Mouse (Mus musculus) left cerebral cortex, postnatal 4 days (tissue): ENCODE results near the gene St6galnac4. TPM values are rescaled to one million over a fixed set of nuclear protein-coding genes. Genes with fewer than 3 reads are reported as not detected.

Source experiments
- DNase-seq: peaks from one replicate; pipeline ENCODE4 v3.0.0-alpha.2; 2022
- intact Hi-C: fragments of 180-260 bp; cut with DNase I; formaldehyde crosslinking; loops from one replicate; pipeline ENCODE4 v1.15.1; 2025
- total RNA-seq, 2 experiments: library from RNA; stranded (reverse); gene quantifications; 2 replicates each; pipeline ENCODE4 v1.2.3; 2021

Gene St6galnac4
- total RNA-seq, 2 experiments from 2014 or later, result 35.7 to 38.4 TPM

GRCm38 (mm10) chr2:32625212-32625872 lies 38.4 kb downstream of the St6galnac4 start:
- DNase-seq, result peak; percentile 76
- intact Hi-C loops, result no loop called here

DNA sequence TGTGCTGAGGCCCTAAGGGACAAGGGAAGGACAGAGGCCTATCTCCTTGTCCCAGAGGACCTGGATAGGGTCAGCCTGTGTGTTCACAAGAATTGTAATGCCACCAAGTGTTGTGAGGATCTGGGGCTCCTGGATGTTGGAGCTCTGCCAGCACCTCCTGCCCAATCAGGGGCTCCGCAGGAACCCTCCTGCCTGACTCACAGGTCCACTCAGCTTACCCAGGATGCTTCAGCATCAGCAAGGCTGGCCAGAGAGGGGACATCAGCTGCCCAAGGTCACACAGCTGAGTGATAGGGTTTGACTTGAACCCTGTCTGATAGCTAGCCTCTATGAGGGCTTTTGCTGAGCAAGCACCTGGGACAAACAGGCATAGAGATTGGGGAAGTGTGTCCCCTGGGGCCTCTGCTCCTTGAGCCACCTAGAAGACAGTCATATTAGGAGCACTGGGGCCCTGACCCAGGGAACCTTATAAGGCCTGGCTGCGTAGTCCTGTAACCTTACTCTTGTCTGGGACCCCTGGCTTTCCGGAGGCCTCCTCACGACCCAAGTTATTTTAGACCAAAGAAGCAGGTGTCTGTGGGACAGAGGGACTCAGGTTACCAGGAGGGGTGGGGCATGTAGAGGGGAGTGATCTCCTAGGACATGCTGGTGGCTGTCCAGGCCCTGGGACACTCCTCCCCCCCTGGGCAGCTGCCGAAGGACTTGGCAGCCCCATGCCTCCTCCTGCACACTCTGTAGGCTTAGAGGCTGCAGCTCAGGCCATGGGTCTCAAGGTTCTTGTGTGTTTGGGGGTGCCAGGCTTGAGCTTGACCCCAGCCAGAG lies 39.2 kb downstream of the St6galnac4 start:
- no peak for DNase-seq

DNA sequence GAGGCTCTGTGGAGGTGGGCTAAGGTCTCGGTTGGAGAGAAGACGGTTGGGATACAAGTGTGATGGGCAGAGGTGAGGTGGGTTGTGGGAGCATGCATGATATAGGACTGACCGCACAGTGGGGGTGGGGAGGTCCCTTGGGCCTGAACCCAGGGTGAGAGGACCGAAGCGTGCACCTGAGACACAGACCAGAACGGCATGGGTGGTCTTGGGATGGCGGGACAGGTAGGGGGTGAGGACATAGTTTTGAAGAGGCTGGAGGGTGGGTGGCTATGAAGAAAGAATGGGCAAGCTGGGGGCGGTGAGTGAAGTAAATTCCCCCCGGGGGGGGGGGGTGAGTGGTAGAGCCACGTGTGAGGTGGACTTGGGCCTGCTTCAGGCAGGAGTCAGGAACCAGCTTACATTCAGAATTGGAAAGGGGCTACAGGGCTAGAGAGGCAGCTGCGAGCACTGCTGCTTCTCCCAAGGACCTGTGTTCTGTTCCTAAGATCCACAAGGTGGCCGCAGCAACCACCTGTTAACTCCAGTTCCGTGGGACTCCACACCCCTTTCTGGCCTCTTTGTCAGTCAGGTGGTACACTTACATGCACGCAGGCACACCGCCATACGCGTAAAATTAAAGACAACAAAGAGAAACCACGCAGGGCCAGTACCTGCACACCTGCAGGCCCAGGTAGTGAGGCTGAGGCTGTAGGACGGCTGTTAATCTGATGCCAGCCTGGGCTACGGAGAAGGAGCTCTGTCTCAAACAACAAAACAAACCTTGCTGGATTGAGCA lies 40.6 kb downstream of the St6galnac4 start:
- intact Hi-C loops, result no loop called here

More for the DNA sequence above, 39.2 kb downstream of the St6galnac4 start:
- intact Hi-C loops, result no loop called here

DNA sequence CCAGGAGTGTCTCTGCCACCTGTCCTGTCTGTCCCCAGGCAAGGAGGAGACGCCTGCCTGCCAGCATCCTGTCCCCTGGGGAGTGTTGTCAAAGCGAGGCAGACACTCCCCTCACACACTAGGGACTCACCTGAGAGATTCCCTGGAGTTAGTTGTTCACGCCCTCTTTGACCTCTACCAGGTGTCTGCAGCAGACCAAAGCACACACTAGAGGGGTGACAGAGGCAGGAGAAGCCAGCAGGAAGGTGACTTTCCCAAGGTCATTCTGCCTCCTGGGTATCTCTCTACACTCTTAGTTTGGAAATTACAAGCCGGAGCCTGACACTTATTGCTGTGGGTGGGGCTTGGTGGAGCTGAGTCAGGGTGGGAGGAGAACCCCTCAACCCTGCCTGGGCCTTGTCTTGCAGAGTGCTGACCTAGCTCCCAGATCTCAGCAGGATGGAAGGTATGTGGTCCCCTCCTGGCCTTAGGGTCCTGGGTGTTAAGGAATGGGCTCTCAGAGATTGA lies 41.2 kb downstream of the St6galnac4 start:
- intact Hi-C loops, result no loop called here
- DNase-seq, result no peak

More for the DNA sequence above, 40.6 kb downstream of the St6galnac4 start:
- DNase-seq, result no peak

- intact Hi-C loops, result no loop called here
- peak; percentile 92 for DNase-seq
These were observed 41.8 kb downstream of the St6galnac4 start for GRCm38 (mm10) chr2:32628729-32629128.

- intact Hi-C loops, result no loop called here
- DNase-seq, result peak; percentile 80
These were observed 42.5 kb downstream of the St6galnac4 start for GRCm38 (mm10) chr2:32629276-32629976.

GRCm38 (mm10) chr2:32630036-32630435 lies 43.1 kb downstream of the St6galnac4 start:
- DNase-seq, result no peak
- intact Hi-C loops, result loop anchor here (5.0 kb wide), 1 partner anchor 57 kb away; no protein-coding TSS in a partner anchor

DNA sequence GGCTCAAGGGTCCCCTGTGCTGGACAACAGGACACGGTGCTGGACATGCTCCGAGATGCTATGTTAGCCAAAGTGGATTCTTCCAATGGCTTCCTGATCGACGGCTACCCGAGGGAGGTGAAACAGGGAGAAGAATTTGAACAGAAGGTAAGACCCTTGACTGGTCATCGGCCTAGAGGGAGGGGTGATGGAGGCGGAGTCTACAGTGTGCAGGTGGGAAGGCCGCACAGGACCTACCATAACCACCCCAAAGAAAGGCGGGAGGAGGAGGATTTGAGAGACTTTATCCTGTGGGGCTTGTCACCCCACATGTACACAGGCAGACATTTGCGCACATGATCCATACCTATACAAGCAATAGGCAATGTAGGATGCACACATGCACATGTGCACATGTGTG lies 44.2 kb downstream of the St6galnac4 start:
- no peak for DNase-seq
- intact Hi-C loops, result loop anchor here (5.0 kb wide), 1 partner anchor 56 kb away; no protein-coding TSS in a partner anchor

- intact Hi-C loops, result loop anchor here (5.0 kb wide), 1 partner anchor 55 kb away; no protein-coding TSS in a partner anchor
- peak; percentile 83 for DNase-seq
These were observed 45.0 kb downstream of the St6galnac4 start for GRCm38 (mm10) chr2:32631737-32632394.

DNA sequence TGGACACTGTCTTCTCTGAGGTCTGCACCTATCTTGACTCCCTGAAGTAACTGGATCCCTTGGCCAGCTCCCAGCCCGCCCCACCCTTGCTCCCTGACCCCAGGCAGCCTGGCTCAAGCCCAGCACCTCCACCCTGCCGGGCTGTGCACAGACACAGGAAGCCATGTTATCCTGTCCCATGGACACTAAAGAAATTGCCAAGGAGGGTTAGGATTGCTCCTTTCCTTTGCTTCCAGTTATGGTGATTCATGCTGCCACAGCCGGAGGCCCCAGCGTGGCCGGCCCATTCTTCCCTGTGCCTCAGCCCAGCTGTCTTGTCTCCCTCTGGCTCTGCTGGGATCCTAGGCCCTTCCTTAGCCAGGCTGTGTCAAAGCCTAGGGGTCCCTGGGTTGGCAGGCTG lies 46.8 kb downstream of the St6galnac4 start:
- intact Hi-C loops, result loop anchor here (5.0 kb wide), 1 partner anchor 54 kb away; no protein-coding TSS in a partner anchor

GRCm38 (mm10) chr2:32634277-32635105 lies 47.6 kb downstream of the St6galnac4 start:
- intact Hi-C loops, result loop anchor here (5.0 kb wide), 1 partner anchor 53 kb away; no protein-coding TSS in a partner anchor

More for the DNA sequence above, 46.8 kb downstream of the St6galnac4 start:
- DNase-seq, result no peak

GRCm38 (mm10) chr2:32636617-32637016 lies 49.7 kb downstream of the St6galnac4 start:
- intact Hi-C loops, result no loop called here
- no peak for DNase-seq

More at GRCm38 (mm10) chr2:32634277-32635105, 47.6 kb downstream of the St6galnac4 start:
- no peak for DNase-seq

DNA sequence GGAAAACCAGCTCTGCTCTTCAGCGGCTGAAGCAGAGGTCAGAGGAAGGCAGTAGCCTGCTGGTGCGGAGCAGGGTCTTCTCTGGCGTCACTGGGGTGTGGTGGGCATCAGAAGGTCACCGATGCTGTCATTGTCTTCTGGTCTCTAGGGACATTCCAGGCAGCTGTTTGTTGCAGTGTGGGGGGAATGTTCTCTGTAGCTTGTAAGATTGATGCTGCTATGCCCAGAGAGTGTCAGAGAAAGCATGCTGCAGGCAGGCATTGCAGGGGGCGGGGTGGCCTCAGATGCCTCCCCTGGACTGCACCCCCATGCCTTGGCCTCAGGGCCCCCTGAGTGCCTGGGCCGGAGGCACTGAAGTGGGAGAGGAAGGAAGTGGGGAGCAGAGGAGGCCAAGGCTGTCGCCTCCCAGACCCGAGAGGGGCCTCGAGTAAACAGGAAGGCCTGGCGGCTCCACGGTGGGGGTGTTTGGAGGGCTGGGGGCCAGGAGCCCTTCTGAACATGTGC lies 50.9 kb downstream of the St6galnac4 start:
- no peak for DNase-seq
- intact Hi-C loops, result no loop called here

GRCm38 (mm10) chr2:32639632-32640031 lies 52.7 kb downstream of the St6galnac4 start:
- intact Hi-C loops, result no loop called here
- no peak for DNase-seq

- intact Hi-C loops, result no loop called here
- DNase-seq, result no peak
These were observed 53.7 kb downstream of the St6galnac4 start for GRCm38 (mm10) chr2:32640550-32641051.

GRCm38 (mm10) chr2:32641810-32642209 lies 54.9 kb downstream of the St6galnac4 start:
- intact Hi-C loops, result no loop called here
- DNase-seq, result no peak

- no peak for DNase-seq
- intact Hi-C loops, result no loop called here
These were observed 55.9 kb downstream of the St6galnac4 start for GRCm38 (mm10) chr2:32642813-32643212.

GRCm38 (mm10) chr2:32644083-32644482 lies 57.2 kb downstream of the St6galnac4 start:
- no peak for DNase-seq
- intact Hi-C loops, result no loop called here
